Mouse (Mus musculus): ENCODE measurements around the gene Klrb1b. TPM values are rescaled to one million over a fixed set of nuclear protein-coding genes. Genes with fewer than 3 reads are reported as not detected.

Gene Klrb1b
- total RNA-seq, 2 experiments from 2014 or later: not detected

Other genes starting within 250 kb of the Klrb1b start
- not detected for gene A2ml1, start 244.7 kb downstream of the Klrb1b start, total RNA-seq (2021)
- gene Klrb1a, start 202.8 kb downstream of the Klrb1b start, total RNA-seq (2021): not detected
- not detected for gene Clec2h, start 163.9 kb downstream of the Klrb1b start, total RNA-seq (2021)
- gene Klrb1, start 103.3 kb downstream of the Klrb1b start, total RNA-seq (2021): not detected
- gene Klrb1c, start 37.1 kb downstream of the Klrb1b start, total RNA-seq (2021): not detected
- gene Gm44511, start within 50 bp of the Klrb1b start, total RNA-seq (2021): not detected
- gene Clec2i, start 61.3 kb upstream of the Klrb1b start, total RNA-seq (2021): not detected
- under 1 TPM in 1 of 2 experiments, not detected in 1; 0.27 TPM for gene BC035044, start 64.8 kb upstream of the Klrb1b start, total RNA-seq (2021)
- gene Clec2g, start 108.0 kb upstream of the Klrb1b start, total RNA-seq (2021): 1 to 10 TPM; 3.7 to 4.0 TPM
- not detected for gene Klrb1f, start 219.6 kb upstream of the Klrb1b start, total RNA-seq (2021)